Mouse (Mus musculus) heart, postnatal 10 days (tissue): Measurements from ENCODE around the gene Ldlrad3. TPM values are rescaled to one million over a fixed set of nuclear protein-coding genes. Genes with fewer than 3 reads are reported as not detected.

Source experiments
- DNase-seq, 2 experiments: peaks; one replicate each; pipeline ENCODE4 v3.0.0; 2021
- intact Hi-C: fragments of 180-260 bp; cut with DNase I; formaldehyde crosslinking; loops from one replicate; pipeline ENCODE4 v1.15.1; 2025
- total RNA-seq, 2 experiments: library from RNA; stranded (reverse); gene quantifications; 2 replicates each; pipeline ENCODE4 v1.2.3; 2021

Ldlrad3 gene
- total RNA-seq, 2 experiments from 2014 or later, result 9.2 to 10.3 TPM

GRCm38 (mm10) chr2:102190956-102191355 is 4.8 kb upstream of the Ldlrad3 start:
- intact Hi-C loops, result no loop called here

GRCm38 (mm10) chr2:102185069-102185950 is 875 bp downstream of the Ldlrad3 start:
- DNase-seq, result peak; percentile 16 to 54
- intact Hi-C loops, result loop anchor here (5.0 kb wide), 1 partner anchor 107 kb away; no protein-coding TSS in a partner anchor

More at GRCm38 (mm10) chr2:102190956-102191355, 4.8 kb upstream of the Ldlrad3 start:
- DNase-seq, result no peak

GRCm38 (mm10) chr2:102183720-102184480 is 2.3 kb downstream of the Ldlrad3 start:
- DNase-seq, result no peak
- intact Hi-C loops, result no loop called here

GRCm38 (mm10) chr2:102181459-102181858 is 4.7 kb downstream of the Ldlrad3 start:
- no peak for DNase-seq
- intact Hi-C loops, result no loop called here

GRCm38 (mm10) chr2:102176434-102176772 is 9.8 kb downstream of the Ldlrad3 start:
- intact Hi-C loops, result no loop called here
- no peak for DNase-seq

- DNase-seq, result no peak
- intact Hi-C loops, result no loop called here
Observed at GRCm38 (mm10) chr2:102175741-102176433, 10.3 kb downstream of the Ldlrad3 start.

GRCm38 (mm10) chr2:102172458-102172857 is 13.7 kb downstream of the Ldlrad3 start:
- DNase-seq, result no peak
- intact Hi-C loops, result no loop called here

- intact Hi-C loops, result no loop called here
- peak; percentile 30 to 53 for DNase-seq
Observed at GRCm38 (mm10) chr2:102166550-102167325, 19.4 kb downstream of the Ldlrad3 start.

GRCm38 (mm10) chr2:102163106-102163505 is 23.1 kb downstream of the Ldlrad3 start:
- DNase-seq, result no peak
- intact Hi-C loops, result no loop called here

- DNase-seq, result no peak
- intact Hi-C loops, result no loop called here
Observed at GRCm38 (mm10) chr2:102157555-102157954, 28.6 kb downstream of the Ldlrad3 start.

GRCm38 (mm10) chr2:102157010-102157409 is 29.2 kb downstream of the Ldlrad3 start:
- DNase-seq, result no peak
- intact Hi-C loops, result no loop called here

GRCm38 (mm10) chr2:102156460-102156859 is 29.7 kb downstream of the Ldlrad3 start:
- intact Hi-C loops, result no loop called here
- DNase-seq, result no peak

- intact Hi-C loops, result no loop called here
- DNase-seq, result no peak
Observed at GRCm38 (mm10) chr2:102155306-102156015, 30.7 kb downstream of the Ldlrad3 start.

GRCm38 (mm10) chr2:102154771-102155211 is 31.4 kb downstream of the Ldlrad3 start:
- intact Hi-C loops, result no loop called here
- no peak for DNase-seq

- no peak for DNase-seq
- intact Hi-C loops, result no loop called here
Observed at GRCm38 (mm10) chr2:102154328-102154727, 31.9 kb downstream of the Ldlrad3 start.

- DNase-seq, result no peak
- intact Hi-C loops, result no loop called here
Observed at GRCm38 (mm10) chr2:102153516-102153915, 32.7 kb downstream of the Ldlrad3 start.

- intact Hi-C loops, result no loop called here
- no peak for DNase-seq
Observed at GRCm38 (mm10) chr2:102152851-102153250, 33.3 kb downstream of the Ldlrad3 start.

GRCm38 (mm10) chr2:102149058-102149457 is 37.1 kb downstream of the Ldlrad3 start:
- intact Hi-C loops, result no loop called here
- no peak for DNase-seq

- DNase-seq, result no peak
- intact Hi-C loops, result no loop called here
Observed at GRCm38 (mm10) chr2:102148093-102148492, 38.1 kb downstream of the Ldlrad3 start.

GRCm38 (mm10) chr2:102147561-102147960 is 38.6 kb downstream of the Ldlrad3 start:
- DNase-seq, result no peak
- intact Hi-C loops, result no loop called here
